Mouse (Mus musculus) spleen, postnatal 36 days (tissue): ENCODE measurements around the gene Eaf1.
A peak's percentile ranks its signal among the peaks of the same experiment; 100 is the strongest.

Experiments
- DNase-seq, 2 experiments: peaks; one replicate each; pipeline ENCODE4 v3.0.0; 2022; ENCODE audit warnings: low spot score in 2 of 2, mixed read lengths in 1 of 2

Eaf1 gene

DNA sequence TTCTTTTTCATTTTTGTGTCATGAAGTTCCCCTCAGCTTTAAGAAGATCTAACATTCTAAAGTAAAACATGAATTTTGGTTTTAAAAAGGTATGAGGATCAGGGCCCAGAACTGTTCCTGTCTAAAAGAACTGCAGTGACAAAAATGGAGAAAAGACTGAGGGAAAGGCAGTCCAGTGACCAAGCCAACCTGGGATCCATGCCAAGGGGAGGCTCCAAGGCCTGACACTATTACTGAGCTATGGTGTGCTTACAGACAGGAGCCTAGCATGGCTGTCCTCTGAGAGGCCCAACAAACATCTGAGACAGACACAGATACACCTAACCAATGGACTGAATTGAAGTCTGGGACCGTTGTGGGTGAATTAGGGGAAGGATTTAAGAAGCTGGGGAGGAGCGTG is 15.7 kb downstream of the Eaf1 start:
- no peak for DNase-seq

DNA sequence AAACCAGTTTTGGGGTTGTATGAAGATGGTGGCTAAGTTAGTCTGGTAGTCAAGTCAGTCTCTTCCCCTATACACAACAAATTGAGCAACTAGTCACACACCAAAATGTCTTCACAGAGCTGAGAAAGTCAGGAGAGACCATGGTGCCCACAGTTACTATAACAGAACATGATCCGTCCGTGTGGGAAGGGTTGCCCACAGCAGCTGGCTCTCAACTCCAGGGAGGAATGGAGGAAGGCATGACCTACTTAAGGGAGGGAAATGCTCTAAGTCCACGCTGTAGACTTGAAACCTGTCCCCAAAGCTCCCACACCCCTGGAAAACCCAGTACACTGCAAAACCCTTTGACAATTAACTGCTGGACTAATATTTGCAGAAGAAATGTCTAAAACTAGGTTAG is 16.1 kb downstream of the Eaf1 start:
- no peak for DNase-seq

DNA sequence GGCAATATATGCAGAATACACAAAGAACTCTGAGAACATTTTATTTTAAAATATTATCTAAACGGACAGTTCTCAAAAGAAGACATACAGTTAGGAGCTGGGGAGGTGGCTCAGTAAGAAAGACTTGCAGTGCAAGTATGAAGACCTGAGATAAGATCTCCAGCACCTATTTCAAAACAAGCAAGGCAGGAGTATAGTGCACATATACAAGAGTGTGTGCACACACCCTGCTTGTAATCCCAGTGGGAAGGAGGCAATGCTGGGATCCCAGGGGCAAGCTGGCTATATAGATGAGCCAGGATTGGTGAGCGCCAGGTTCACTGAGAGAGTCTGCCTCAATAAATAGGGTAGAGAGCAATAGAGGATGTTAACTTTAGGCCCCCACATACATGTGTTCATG is 21.7 kb downstream of the Eaf1 start:
- DNase-seq: no peak

DNA sequence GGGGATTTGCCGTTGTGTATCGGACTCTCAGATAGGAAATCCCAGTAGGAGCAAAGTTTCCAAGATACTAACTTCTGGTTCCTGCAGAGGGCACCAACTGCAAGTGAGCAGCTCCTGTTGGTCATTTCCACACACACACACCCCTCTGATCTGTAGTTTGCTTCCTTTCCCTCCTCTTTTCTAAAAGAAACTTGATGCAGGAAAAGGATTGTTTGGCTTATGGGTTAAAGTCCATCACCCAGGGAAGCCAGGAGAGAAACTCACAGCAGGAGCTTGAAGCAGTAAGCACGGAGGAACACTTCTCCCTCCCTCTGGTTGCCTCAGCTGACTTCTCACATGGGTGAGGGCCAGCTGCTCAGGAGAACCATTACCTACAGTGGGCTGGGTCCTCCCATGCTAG is 25.0 kb downstream of the Eaf1 start:
- DNase-seq: no peak

DNA sequence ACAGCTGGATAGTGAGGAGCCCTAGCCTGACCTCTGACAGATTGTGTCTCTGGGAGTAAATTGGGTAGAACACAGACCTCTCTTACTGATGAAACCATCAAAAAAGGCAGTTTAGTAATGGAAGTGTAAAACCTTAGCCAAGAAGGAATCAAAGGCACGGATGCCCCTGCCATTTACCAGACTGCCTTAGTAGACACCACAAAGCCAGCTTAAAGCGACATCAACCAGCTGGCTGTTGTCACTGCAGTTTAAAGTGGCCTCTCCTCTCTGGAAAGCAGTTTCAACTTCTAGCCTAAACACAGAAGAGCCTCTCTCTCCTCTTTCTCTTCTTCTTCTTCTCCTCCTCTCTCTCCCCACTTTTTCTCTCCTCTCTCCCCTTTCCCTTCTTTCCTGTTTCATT is 27.1 kb downstream of the Eaf1 start:
- DNase-seq: no peak

DNA sequence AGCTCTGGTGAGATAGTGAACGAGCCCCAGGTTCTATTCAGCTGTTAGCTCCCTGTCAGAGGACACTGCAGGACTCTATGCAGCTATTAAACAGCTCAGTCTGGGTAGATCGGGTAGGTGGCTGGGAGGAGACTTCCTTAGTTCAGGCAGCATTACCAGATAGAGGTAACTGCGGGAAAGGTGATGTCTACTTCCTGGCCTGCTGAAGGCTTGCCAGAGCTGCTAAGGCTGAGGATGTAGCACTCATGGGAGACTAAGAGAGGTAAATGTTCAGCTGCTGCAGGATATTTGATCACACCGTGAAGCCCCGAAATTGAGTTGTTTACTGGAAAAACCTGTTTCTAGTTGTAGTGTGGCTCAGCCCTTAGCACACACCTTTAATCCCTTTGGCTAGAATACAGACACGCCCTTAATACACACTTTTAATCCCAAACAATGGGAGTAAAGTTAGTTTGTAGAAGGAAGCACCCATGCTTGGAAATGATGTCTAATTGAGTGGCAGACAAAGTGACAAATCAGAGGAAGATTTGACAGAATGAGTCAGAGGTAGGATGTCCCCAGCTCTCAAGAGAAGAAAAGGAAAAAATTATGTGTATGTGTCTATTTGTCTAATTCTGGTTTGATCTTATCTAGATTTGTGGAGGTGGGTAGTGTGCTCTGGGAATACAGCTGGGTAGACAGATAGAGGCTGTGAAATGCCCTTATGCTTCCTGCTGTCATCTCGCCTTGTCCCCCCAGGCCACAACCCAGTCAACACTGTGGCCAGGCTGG is 31.0 kb downstream of the Eaf1 start:
- no peak for DNase-seq

DNA sequence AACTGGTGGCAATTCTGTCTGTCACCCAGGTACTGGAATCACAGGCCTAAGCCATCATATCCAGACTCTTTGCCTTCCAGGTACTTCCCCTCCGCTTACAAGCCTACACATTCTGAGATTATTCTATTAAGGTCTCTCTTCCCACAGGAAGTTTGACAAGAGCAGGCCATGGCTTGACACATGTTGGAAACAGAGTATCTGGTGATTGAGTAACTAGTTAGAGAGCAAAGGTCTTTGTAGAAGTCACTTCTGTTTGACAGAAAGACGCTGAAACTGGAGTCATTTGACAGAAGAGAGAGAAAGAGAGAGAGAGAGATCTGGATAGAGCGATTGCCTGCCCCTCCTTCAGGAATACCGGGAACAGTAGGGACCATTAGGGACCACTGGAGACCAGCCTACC is 36.6 kb downstream of the Eaf1 start:
- no peak for DNase-seq

DNA sequence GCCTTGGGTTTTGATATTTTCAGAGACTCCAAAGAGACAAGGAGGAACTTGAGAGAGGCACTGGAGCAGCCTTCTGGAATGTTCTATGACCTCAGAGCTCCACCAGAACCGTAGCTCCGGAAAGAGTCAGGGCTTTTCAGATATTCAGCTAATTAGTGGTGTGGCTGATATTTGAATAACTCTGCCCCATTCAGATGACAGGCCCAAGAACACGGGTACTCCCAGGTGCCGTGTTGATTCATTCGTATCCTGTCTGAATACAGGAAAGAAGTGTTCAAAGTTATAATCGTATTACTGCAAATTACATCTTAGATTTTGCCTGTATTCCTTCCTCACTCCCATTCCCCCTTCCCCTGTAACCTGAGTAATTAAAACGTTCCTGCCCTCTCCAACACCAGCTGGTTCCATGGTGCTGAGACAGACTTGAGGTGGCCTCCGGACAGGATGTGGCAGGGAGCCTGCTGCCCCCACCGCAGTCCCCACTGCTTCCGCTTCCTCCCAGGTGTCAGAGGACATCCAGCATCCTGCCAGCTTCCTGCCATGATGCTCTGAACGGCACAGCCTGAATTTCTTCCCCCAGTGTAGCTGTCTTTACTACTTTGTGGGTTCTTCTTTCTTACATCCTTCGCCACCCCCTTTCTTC is 37.4 kb downstream of the Eaf1 start:
- peak; percentile 77 for DNase-seq

DNA sequence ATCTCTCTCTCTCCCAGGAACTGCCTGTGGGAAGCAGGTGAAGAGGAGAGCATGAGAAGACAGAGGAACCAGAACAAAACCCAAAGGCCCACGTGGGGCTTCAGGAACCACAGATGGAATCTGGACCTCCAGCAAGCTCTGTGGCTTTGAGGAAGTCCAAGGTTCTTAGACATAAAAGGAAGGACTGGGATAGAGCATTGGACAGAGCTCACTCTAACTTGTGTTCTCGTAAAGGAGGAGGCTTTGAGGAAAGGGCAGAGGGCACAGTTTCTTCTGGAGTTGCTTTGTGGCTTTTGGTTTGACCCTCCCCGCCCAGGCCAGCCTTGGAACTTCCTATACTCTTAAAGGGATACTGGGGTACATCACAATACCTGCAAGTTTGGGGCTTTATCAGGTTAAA is 38.5 kb downstream of the Eaf1 start:
- no peak for DNase-seq

DNA sequence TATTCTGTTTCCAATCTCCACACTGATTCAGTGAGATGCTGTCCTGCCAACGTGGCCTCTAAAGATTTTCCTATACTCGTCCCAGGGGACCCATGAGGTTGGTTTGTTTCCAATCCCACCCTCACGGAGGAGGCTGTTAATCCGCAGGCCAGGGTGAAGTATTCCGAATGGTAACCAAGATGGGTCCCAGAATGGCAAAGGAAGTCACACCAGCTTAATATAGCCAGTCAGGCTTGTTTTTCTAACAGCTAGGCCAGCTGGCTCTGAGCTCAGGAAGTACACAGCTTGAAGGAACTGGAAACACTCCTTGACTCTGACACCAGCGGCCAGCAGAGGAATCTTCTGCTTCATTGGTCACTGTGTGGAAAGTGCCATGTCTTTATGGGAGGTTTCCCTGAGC is 43.1 kb downstream of the Eaf1 start:
- peak; percentile 23 to 29 for DNase-seq

DNA sequence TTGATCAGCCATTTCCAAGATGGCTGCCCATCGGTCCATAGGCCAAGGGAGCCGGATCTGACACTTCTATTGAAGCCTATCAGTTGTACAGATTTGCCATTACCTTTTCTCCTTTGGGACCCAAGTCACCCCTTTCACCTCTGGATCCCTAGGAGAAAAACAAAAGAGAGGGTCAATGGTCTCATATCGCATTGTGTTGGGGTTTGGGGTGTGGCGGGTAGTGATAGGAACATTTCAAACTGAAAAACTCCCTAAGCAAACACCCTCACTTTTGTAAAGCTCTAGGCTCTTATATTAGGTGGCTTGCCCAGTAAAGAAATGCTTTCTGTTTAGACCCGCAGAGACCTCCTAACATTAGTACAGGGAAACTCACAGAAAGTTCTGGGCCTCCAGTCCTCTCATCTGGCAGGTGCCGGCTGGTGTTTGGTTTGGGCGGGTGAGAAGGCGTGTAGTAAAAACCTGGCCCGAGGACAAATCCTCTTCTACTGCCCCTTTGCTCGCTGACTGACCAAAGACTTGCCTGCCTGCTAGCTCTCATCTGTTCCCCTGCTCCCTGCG is 49.8 kb downstream of the Eaf1 start:
- DNase-seq: no peak

DNA sequence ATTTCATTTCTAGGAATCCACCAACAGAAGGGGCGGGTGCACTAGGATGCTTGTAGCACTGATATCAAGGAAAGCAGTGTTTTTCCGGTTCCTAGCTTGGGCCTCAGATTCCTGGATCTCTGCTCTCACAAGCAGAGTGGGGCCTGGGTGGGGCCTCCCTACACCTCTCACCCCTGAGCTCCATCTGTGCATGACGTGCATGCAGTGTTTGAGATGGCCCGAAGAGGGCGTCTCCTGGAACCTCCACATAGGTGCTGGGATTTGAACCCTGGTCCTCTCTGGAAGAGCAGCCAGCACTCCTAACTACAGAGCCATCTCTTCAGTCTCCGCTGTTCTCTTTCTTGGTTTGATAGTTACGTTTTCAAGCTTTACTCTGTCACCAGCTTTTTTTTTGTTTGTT is 60.8 kb downstream of the Eaf1 start:
- DNase-seq: no peak

DNA sequence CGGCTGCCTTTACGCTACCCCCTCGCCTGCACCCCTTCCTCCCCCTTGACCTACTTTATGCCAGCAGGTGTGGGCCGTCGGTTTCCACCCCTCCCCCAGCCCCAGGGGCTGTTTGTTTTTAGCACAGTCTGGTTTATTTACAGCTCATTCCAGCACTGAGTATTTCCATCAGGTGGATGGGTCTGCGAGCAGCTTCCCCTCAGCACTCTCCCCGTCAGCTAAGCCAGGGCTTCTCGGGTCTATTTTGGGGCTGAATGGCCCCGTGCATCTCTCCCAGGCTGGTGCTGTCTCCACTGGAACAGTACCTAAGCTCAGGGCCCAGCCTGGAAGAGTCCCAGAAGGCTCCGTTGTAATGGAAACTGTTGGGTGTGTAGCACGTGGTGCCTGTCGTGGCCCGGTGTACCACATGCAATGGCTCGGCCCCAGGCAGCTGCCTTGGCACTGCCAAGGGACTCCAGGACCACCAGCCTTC is 61.8 kb downstream of the Eaf1 start:
- no peak for DNase-seq

DNA sequence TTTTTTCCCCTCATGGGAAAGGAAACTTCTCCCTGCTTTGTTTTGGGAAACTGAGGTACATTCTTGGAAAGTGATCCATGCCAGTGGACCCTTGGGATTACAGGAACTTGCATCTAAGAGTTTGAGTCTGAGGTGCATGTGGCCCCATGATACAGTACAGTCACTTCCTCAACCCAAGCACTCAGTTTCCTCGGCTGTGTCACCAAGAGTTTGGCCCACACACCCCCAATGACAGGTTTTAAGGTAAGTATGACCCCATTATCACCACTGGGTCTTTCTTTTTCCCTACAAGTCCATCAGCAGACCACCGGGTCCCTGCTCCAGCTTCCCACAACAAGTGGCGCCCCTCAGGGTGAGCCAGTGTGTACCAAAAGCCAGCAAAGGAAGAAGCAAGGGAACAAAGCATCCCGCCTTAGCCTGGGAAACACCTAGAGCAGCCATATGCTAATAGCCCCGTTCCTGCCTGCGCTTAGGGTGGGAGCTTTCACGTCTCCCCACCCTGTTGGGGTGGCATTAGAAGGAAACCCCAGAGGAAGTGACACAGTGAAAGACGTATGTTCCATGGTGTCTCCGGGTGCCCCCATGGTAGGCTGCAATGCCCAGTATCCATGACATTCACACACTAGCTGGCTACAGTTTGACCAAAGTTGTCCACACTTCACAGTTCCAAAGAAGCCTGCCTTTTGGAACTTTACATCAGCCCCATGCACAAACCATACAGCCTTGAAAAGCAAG is 62.5 kb downstream of the Eaf1 start:
- no peak for DNase-seq

DNA sequence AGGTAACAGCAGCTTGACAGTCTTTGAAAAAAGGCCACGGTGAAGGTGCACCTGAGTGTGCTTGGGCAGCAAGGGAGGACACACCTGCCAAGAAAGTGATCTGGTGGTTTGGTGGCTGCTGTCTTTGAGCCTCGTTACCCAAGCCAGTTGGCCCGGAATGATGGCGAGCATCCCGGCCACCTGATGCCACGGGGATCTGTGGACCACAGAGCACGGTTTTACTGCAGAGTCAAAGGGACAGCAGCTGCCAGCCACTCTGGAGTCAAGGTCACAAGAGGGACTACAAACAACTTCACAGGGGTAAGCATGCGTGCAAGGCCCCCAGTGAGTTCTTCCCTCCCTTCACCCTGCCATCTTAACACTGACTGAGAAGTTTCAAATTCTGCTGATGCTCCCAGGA is 63.1 kb downstream of the Eaf1 start:
- no peak for DNase-seq

DNA sequence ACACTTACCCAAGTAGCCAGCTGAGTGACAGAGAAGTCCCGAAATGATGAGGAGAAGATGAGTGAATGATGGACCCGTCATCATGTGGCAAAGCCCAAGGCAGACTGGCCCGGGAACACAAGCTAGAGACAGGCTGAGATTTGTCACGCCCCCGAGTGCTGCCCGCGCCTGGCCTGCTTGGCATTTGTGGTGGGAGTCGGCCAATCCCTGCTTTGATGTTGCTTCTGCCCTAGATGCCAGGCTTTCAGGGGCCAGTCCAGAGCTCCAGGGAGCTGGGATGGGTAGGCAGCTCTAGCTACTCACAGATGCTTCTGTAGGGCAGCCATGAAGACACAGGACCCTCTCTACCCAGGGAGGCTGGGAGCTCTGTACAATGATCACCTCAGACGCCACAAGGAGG is 63.6 kb downstream of the Eaf1 start:
- no peak for DNase-seq

DNA sequence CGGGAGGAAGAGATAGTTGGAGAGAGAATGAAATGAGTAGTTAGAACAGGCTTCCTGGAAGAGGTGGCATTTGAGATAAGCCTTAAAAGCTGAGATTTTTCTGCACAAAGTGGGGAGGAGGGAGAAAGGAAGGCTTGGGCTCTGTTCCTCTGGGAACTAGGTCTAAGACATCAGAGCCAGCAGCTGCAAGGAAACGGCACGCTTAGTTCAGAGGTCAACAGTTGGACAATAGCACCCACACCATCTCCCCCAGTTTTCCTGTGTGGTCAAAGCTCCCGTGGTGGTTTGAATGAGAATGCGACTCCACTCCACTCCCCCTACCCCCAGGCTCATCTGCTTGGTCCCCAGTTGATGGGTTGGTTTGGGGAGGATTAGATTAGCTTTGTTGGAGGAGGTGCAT is 65.0 kb downstream of the Eaf1 start:
- DNase-seq: no peak
